Mouse (Mus musculus) embryonic facial prominence, embryonic 11.5 days (tissue): ENCODE results near the gene Ppp1r37. TPM values are rescaled to one million over a fixed set of nuclear protein-coding genes. Genes with fewer than 3 reads are reported as not detected.
A peak's percentile ranks its signal among the peaks of the same experiment; 100 is the strongest.

Source experiments
- ATAC-seq: fragments of 200-750 bp; cut with Nextera tagmentation; replicated peaks from 2 replicates; pipeline ENCODE4 v1.8.0; 2017; ENCODE audit warnings: low read depth; ENCODE audit not compliant: insufficient number of reproducible peaks, low FRiP score, low TSS enrichment
- DNase-seq: peaks from one replicate; pipeline ENCODE4 v3.0.0-alpha.2; 2015; ENCODE audit warnings: low spot score
- H3K27ac ChIP-seq: fragments of 300-500 bp; sonication (generic); replicated peaks from 2 replicates; pipeline ENCODE4 v1.5.1; 2014; ENCODE audit warnings: mild to moderate bottlenecking, low read depth, low read length, control low read depth
- H3K27me3 ChIP-seq: fragments of 300-500 bp; sonication (generic); 2 replicates; pipeline ENCODE4 v1.6.1; 2014; ENCODE audit warnings: mild to moderate bottlenecking, low read length, moderate library complexity, mixed read lengths; ENCODE audit not compliant: control insufficient read depth, insufficient read depth
- H3K36me3 ChIP-seq: fragments of 300-500 bp; sonication (generic); replicated peaks from 2 replicates; pipeline ENCODE4 v1.6.1; 2014; ENCODE audit warnings: low read depth, mild to moderate bottlenecking, low read length, moderate library complexity, mixed read lengths; ENCODE audit not compliant: control insufficient read depth, insufficient read depth
- H3K4me1 ChIP-seq: fragments of 300-500 bp; sonication (generic); 2 replicates; pipeline ENCODE4 v1.6.1; 2014; ENCODE audit warnings: low read length, mixed read lengths; ENCODE audit not compliant: control insufficient read depth, insufficient read depth
- H3K4me2 ChIP-seq: fragments of 300-500 bp; sonication (generic); 2 replicates; pipeline ENCODE4 v1.6.1; 2014; ENCODE audit warnings: low read depth, mild to moderate bottlenecking, control low read depth, low read length, moderate library complexity
- H3K4me3 ChIP-seq: fragments of 300-500 bp; sonication (generic); 2 replicates; pipeline ENCODE4 v1.5.1; 2014; ENCODE audit warnings: low read depth, low read length, control low read depth
- H3K9ac ChIP-seq: fragments of 300-500 bp; sonication (generic); replicated peaks from 2 replicates; pipeline ENCODE4 v1.6.1; 2014; ENCODE audit warnings: mild to moderate bottlenecking, control low read depth, low read length
- H3K9me3 ChIP-seq: fragments of 300-500 bp; sonication (generic); replicated peaks from 2 replicates; pipeline ENCODE4 v1.6.1; 2016; ENCODE audit warnings: mild to moderate bottlenecking, low read length, inconsistent platforms, mixed read lengths; ENCODE audit not compliant: control insufficient read depth
- WGBS: fragments of 180-500 bp; shearing (Covaris S2); extraction: QIAGEN DNeasy Blood & Tissue Kit; methylation state at CpG from one replicate; pipeline ENCODE4 v1.1.7; 2014; 5-methylcytosine and 5-hydroxymethylcytosine counted together
- polyA plus RNA-seq: library from polyadenylated mRNA; unstranded; fragments of >200 nt; fragmentation: Nextera tagmentation; extraction: Ambion mirVana; gene quantifications from 2 replicates; pipeline ENCODE4 v1.2.1, GENCODE M21; 2014

Gene Ppp1r37
- polyA plus RNA-seq, 1 experiment from 2014 or later = 3.7 TPM

DNA sequence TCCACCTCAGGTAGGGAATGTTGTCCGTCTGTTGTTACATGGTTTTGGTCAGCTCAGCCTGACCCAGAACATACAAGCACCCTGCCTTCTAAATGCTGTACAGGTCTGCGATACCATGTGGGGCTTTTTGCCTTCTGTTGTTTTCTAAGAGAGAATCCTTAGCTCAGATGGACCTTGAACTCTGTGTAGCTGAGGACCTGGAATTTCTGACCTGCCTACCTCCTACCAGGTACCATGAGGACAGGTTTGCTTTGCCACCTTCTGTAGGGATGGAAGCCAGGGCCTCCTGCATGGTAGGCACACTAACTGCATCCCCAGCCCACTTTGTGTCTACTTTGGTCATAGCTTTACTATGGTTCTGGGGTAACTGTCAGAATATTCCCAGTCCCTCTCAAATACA is 2.9 kb upstream of the Ppp1r37 start:
- H3K27me3 ChIP-seq = no peaks in the 10 kb centered on the region
- DNase-seq = no peak
- H3K9me3 ChIP-seq = no peaks in the 10 kb centered on the region
- H3K4me3 ChIP-seq = no peak overlapping the region
- H3K36me3 ChIP-seq = peaks cover 11% of the 10 kb centered on the region
- 92% methylated on average over 2 of the region's 2 CpGs for WGBS
- no peak overlapping the region for H3K4me2 ChIP-seq
- no peak overlapping the region for H3K9ac ChIP-seq
- no peaks in the 10 kb centered on the region; the same call in 1 of the 2 replicates for H3K4me1 ChIP-seq
- no peak overlapping the region for H3K27ac ChIP-seq
- ATAC-seq = no peak

DNA sequence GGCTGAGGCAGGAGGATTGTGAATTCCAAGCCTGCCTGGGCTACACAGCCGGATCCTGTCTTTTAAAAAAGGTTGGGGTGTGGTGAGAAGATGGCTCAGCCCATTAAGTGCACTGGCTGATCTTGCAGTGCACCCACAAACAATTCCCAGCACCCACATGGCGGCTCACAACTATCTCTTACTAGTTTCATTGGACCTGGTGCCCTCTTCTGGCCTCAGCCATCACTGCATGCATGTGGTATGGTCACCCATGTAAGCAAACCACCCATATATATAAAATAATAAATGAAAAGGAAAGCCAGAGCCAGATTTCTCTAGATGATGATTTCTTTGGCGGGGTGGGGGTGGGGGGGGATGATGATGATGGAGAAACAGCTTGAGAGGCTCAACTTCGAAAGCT is 1.6 kb upstream of the Ppp1r37 start:
- H3K4me1 ChIP-seq = peaks cover 7% of the 10 kb centered on the region
- no peaks in the 10 kb centered on the region for H3K9me3 ChIP-seq
- no peak overlapping the region for H3K9ac ChIP-seq
- no peak overlapping the region for H3K4me3 ChIP-seq
- ATAC-seq = no peak
- H3K4me2 ChIP-seq = no peak overlapping the region
- 83% methylated on average over 4 of the region's 4 CpGs for WGBS
- DNase-seq = no peak
- H3K27me3 ChIP-seq = no peaks in the 10 kb centered on the region
- H3K27ac ChIP-seq = no peak overlapping the region
- peaks cover 8% of the 10 kb centered on the region for H3K36me3 ChIP-seq

GRCm38 (mm10) chr7:19563884-19564283 is 1.0 kb upstream of the Ppp1r37 start:
- ATAC-seq (no peak), DNase-seq (no peak)
- H3K9me3 ChIP-seq = no peaks in the 10 kb centered on the region
- no peaks in the 10 kb centered on the region for H3K27me3 ChIP-seq
- H3K4me3 ChIP-seq = no peak overlapping the region
- no peak overlapping the region for H3K27ac ChIP-seq
- no peak overlapping the region for H3K4me2 ChIP-seq
- peaks cover 8% of the 10 kb centered on the region for H3K36me3 ChIP-seq
- peaks cover 12% of the 10 kb centered on the region for H3K4me1 ChIP-seq
- no peak overlapping the region for H3K9ac ChIP-seq
- whole genome bisulfite sequencing = 83% methylated on average over 3 of the region's 3 CpGs

GRCm38 (mm10) chr7:19561765-19562642 is 872 bp downstream of the Ppp1r37 start:
- under 1% methylated on average over 102 of the region's 102 CpGs for WGBS
- ATAC-seq = peak; percentile 37; the same call in 1 of the 2 replicates
- H3K9me3 ChIP-seq = no peaks in the 10 kb centered on the region
- peaks cover 12% of the 10 kb centered on the region for H3K4me1 ChIP-seq
- peak overlapping the region; percentile 96 for H3K4me3 ChIP-seq
- no peaks in the 10 kb centered on the region for H3K27me3 ChIP-seq
- H3K36me3 ChIP-seq = peaks cover 8% of the 10 kb centered on the region
- peak overlapping the region; percentile 87 for H3K4me2 ChIP-seq
- DNase-seq = peak; percentile 96
- H3K27ac ChIP-seq = peak overlapping the region; percentile 78
- peak overlapping the region; percentile 94 for H3K9ac ChIP-seq

DNA sequence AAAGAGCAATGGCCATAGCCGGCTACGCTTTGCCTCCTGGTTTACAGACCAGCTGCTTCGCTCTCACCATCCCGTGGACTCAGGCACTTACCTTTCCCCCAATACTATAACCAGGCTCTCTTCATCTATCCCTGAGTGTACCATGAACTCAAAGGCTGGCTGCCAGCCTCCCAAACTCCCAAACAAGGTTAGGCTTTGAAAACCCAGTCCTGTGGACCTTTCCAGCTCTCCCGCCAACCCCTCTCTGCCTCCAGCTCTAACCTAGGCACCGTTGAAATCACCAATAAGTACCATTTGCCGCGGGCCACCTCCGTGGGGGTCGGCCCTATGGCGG is 1.5 kb downstream of the Ppp1r37 start:
- Histone ChIP-seq H3K4me2 (peak overlapping the region; percentile 87), H3K4me1 (peaks cover 12% of the 10 kb centered on the region), H3K9me3 (no peaks in the 10 kb centered on the region), H3K27me3 (no peaks in the 10 kb centered on the region), H3K36me3 (peaks cover 8% of the 10 kb centered on the region), H3K9ac (peak overlapping the region; percentile 94), H3K27ac (no peak overlapping the region), H3K4me3 (peak overlapping the region; percentile 96)
- ATAC-seq (no peak; the same call in 1 of the 2 replicates), DNase-seq (no peak)
- WGBS = 1% methylated on average over 11 of the region's 11 CpGs

DNA sequence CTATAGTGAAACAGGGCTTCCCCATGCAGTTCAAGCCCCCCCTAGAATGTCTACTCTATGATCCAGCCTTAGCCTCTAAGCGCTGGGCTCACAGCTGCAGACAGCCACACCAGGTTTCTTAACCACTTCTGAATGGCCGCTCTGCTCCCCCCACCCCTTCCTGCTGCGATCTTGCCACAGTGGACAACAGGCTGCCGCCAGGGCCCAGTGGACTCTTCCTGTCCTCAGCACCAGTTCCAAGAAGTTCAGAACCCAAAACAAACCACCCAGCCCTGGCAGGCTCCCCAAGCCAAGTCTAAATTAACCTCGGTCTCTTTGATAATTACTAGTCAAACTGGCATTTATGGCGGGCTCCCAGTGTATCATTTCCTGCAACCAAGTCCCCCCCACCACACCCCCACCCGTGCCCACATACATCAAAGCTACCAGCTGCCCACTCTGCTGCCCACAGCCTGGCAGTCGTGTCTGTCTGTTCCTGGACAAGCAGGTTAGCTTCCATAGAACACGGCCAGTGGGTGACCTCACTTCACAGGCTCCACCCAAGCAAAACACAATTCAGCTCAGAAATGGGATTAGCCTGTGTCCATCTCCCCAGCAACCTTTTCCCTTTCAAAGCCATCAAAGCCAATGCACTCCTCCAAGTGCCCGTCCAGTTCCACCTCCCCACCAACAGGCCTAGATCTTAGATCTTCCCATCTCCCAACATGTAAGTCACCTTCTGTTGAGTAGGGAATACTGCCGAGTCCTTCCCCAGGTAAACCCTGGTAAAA is 2.2 kb downstream of the Ppp1r37 start:
- Histone ChIP-seq H3K9ac (peak overlapping the region; percentile 94), H3K27me3 (no peaks in the 10 kb centered on the region), H3K36me3 (peaks cover 8% of the 10 kb centered on the region), H3K27ac (no peak overlapping the region; the same call in 1 of the 2 replicates), H3K4me3 (peak overlapping the region; percentile 96), H3K4me2 (peak overlapping the region; percentile 87), H3K9me3 (no peaks in the 10 kb centered on the region), H3K4me1 (peaks cover 12% of the 10 kb centered on the region)
- WGBS = 29% methylated on average over 11 of the region's 11 CpGs
- DNase-seq (no peak), ATAC-seq (no peak)

DNA sequence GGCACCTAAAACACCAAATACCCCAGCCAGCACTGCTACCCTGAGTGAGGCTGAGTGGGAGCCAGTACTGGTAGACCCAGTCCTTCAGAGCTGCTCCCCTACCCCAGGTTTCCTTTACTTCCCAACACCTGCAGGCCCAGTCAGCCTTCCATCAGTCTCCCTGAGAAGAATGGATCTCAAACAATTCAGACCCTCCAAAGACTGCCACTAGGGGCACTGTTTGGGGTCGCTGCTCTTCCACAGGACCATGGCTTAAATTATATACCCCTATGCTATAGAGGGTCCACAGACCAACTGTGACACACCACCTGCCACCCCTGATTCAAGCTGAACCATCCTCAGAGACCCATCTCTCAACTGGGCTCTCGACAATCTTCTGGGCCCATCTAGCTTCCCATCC is 3.9 kb downstream of the Ppp1r37 start:
- Histone ChIP-seq H3K9ac (no peak overlapping the region), H3K4me1 (peaks cover 12% of the 10 kb centered on the region)

More for the DNA sequence above, 3.9 kb downstream of the Ppp1r37 start:
- Histone ChIP-seq H3K4me3 (no peak overlapping the region; the same call in 1 of the 2 replicates), H3K9me3 (no peaks in the 10 kb centered on the region), H3K4me2 (no peak overlapping the region), H3K27me3 (no peaks in the 10 kb centered on the region), H3K36me3 (no peaks in the 10 kb centered on the region; the same call in 1 of the 2 replicates), H3K27ac (no peak overlapping the region)
- WGBS = 42% methylated on average over 2 of the region's 2 CpGs
- DNase-seq = peak; percentile 73
- ATAC-seq = no peak
